Mouse (Mus musculus): ENCODE measurements around the gene Arhgap22.
A peak's percentile ranks its signal among the peaks of the same experiment; 100 is the strongest.

Gene Arhgap22

GRCm38 (mm10) chr14:33290038-33290437 is 76.2 kb downstream of the Arhgap22 start:
- DNase-seq, result no peak

GRCm38 (mm10) chr14:33294488-33294887 is 80.7 kb downstream of the Arhgap22 start:
- DNase-seq, result no peak

DNA sequence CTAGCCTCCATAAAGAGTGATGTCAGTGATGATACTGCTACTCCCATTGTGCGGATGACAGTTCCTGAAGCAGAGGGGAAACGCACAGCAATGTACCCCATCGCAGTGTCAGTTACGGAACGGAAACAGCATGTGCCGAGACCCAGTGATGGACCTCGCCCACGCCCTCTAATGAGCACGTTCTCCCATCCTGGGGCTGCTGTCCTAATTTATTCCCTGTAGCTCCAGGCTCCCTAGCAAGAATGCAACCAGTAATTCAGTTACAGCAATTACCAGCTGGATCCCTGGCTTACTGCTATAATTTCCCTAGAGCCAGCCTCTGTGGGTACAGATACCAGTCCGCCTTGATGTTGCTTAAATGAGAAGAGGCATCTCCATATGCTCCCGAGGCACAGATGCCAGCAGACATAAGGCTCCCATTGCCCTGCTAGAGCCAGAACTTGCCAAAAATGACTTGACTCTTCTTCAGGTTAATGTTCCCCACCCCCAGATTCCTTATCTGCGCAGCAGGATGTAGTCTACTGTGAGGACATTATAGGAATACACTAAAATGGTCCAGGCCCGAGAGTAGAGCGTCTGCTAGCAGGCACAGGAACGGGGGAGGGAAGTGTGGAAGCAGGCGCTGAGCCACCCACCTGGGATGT is 83.0 kb downstream of the Arhgap22 start:
- DNase-seq, result no peak

DNA sequence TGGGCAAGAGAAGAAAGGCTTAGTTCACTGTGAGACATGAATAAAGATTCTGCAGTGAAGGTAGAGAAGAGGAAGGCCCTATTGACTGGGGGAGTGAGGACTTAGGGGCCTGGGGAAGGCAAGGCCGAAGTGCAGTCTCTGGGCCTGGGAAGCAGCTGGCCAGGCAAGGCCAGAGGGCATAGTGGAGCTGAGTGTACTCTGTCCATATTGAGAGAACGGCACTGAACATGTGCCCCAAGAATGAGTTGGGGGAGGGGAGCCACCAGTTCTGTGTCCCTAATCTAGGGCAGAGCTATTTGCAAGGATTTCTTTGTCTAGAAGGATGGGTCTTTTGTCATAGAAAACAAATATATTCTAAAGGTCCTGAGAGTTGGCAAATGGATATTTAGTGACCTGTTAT is 86.8 kb downstream of the Arhgap22 start:
- DNase-seq, result no peak

DNA sequence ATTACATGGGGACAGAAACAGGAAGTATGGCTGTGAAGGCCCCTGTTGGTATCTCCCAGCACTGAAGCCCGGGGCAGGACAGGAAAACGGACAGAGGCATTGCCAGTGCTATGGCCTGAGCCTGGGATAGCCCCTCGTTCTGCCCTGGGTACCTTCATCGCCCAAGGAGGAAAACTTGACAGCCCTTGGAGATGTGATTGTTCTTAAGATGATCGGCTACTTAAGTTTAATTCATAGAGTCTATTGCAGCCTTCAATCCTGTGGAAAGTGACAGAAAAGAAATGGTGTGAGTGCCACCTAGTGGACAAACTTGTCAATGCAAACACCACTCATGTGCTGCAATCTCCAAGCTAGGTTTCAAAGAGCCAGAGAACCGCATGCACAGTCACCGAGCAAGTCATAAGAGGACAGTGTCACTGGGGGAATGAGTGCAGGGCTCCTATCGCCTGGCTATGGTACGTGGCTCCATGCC is 89.6 kb downstream of the Arhgap22 start:
- peak; percentile 46 for DNase-seq

DNA sequence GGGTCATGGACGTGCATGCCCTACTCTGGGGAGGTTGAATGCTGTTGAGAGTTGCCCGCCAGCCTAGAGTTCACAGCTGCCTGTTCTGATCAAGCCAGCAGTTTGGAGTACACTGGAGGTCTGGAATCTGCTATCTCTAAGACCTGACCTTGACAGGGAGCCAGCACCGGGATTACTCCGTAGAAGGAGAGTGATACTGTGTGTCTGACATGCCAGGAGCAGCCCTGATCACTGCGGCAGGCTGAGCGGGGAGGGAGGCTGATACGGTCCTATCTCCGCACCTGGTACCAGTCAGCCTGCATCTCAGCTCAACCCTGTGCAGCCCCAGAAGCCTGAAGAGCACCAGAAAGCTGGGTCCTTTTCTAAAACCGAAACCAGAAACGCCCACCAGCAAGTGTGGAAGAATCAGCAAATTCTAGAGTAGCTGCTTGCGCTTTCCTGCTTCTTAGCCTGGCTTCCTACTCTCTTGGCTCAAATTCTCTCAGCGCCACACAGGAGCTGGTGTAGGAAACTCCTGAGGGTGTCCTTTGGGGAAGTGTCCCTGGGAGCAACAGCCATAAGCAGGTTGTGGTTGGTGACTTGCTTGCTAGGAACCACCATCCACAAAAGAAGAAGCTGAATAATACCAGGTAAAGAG is 91.9 kb downstream of the Arhgap22 start:
- no peak for DNase-seq

GRCm38 (mm10) chr14:33310719-33311118 is 96.9 kb downstream of the Arhgap22 start:
- no peak for DNase-seq

DNA sequence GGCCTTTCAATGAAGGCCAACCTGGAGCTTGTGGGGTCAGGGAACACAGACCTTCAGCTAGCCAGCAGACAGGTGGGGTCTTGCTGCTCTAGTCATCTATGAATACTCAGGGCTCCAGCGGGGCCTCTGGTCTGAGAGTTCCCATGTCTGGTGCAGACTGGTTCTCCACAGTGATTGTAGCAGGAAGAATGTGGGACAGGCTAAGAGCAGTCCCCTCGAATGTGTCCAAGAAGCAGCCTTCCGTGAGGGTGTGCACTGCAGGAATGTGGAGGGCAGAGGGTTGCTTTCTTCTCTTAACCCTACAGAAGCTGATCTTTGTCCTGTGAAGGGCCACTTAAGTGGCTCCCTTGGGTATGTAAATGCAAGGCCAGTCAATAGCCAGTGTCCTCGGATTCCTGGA is 98.5 kb downstream of the Arhgap22 start:
- no peak for DNase-seq

- DNase-seq, result peak; percentile 56
Observed at GRCm38 (mm10) chr14:33313624-33314023, 99.8 kb downstream of the Arhgap22 start.

DNA sequence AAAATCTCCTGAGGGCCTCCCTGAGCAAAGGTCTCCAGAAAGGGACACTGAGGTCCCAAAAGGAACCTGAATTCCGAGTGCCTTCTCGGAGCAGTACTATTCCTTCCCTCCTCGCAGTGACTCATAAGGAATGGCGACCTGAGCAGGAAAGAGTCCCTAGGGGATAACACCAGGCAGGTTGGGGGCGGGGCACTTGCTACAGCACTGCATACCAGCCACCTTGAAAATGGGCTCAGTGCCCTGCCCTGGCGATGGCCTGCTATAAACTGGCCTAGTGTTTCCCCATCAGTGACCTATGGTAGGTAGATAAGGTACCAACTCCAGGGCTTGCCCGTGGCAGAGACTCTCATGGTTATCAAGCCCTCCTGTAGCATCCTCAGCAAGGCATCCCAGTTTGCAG is 100.3 kb downstream of the Arhgap22 start:
- peak; percentile 19 for DNase-seq

DNA sequence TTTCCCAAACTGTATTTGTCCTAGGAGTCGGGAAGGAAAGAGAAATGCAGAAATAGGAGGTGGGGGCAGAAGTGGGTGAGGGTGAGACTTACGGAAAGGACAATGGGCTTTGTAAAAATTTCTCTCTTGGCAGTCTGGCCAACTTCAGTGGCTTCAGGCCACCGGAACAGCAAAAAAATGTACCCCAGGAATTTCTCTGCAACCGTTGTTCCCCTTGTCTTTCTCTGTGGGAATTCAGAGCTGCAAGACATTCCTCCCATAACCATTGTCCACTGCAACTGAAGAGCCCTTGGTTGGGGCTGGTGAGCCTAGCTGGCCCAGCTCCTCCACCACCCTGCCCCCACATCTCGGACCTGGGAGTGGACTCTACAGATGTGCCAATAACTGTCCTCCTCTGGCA is 101.3 kb downstream of the Arhgap22 start:
- no peak for DNase-seq

DNA sequence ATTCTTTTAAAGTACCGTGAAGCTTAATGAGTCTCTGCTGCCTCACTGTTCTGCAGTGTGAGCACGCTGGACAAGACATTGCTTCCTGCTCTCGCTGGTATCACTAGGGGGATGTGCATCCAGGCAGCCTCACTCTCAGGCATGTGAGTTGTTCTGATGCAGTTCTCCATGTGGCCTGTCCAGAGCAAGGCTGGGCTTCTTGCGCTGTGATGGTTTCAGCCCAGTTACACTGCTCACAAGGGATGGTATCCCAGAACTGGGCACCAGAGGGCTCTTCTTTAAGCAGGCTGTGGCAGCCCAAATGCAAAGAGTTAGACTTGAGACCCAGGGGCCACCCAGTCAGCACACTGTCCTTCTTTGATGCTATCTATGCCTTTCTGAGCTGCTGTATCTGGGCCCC is 101.9 kb downstream of the Arhgap22 start:
- DNase-seq, result no peak

GRCm38 (mm10) chr14:33317946-33318345 is 104.1 kb downstream of the Arhgap22 start:
- no peak for DNase-seq

DNA sequence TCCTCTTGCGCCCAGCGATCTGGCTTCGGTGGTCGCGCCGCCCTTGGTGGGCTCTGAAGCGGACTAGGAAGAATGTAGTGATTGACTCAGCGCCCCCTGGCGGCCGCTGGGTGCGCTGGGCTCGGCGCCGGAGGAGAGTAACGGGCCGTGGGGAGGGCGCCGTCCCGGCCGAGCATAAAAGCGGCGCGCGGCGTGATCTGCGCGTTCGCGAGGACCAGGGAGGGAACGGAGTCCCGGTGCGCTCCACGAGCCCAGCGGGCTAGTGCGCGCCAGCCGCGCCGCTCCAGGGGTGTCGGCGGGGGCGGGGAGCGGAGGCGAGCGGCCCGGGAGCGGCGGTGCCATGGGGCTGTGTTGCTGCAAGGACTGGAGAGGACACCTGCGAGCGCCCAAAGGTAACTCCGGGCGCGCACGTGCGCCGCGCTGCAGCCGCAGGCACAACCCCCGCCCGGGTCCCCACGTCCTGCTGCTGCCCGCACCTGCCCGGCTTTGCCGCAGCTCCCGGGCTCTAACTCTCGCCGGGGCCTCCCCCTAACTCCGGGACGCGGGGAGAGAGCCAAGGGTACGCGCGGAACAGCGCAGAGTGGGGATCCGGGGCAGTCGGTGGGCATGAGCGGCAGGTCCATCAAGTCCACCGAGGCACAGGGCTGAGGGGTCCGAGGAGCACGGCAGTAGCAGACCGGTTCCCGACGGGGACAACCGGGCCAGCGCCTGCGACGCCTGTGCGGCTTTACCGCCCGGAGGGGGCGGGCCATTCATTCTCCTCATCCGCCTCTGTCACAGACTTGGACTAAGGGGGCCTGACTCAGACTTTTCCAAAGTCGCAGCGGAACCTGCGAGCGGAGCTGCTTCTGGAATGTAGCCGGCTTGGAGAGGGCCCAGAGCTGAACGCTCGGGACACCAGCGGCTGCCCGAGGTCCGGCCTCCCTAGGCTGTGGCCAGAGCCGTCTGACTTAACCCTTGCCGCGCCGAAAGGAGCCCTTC is 106.0 kb downstream of the Arhgap22 start:
- DNase-seq, result peak; percentile 21

GRCm38 (mm10) chr14:33320856-33321255 is 107.0 kb downstream of the Arhgap22 start:
- no peak for DNase-seq

GRCm38 (mm10) chr14:33322661-33323088 is 108.8 kb downstream of the Arhgap22 start:
- peak; percentile 34 for DNase-seq

DNA sequence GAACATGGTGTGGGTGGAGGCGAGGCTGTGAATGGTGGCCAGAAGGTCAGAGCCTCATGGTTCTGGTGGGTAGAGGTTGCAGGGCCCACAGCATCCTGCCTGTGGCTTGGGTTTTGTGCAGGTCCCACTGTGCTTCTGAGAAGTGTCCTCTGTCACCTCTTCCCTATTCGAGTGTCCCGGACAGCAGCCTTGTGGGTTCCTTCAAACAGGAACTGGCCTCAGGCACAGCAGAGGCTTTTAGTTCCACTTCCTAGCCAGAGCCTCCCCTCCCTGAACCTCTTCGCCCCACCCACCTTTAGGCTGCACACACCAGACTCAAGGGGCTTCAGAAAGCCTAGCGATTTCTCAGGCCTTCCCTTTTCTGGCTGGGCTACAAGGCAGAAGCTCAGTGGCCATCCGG is 110.7 kb downstream of the Arhgap22 start:
- no peak for DNase-seq

DNA sequence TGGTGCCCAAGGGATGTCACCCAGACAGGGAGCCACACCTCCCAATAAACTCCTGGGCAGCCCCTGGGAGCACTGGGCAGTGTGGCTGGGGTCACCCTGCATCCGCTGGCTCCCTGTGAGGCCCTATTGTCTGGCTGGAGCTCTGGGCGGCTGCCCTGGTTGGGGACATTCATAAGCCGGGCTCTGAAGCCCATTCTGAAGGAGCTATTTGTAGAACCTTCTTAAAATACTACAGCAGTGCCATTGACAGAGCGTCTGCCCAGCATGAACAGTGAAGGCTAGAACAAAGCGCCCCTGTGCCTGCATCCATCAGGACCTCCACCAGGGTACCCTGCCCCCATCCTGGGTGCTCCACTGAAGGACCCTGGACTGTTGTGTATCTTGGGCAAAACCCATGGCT is 114.5 kb downstream of the Arhgap22 start:
- no peak for DNase-seq

- no peak for DNase-seq
Observed at GRCm38 (mm10) chr14:33329297-33329805, 115.5 kb downstream of the Arhgap22 start.

DNA sequence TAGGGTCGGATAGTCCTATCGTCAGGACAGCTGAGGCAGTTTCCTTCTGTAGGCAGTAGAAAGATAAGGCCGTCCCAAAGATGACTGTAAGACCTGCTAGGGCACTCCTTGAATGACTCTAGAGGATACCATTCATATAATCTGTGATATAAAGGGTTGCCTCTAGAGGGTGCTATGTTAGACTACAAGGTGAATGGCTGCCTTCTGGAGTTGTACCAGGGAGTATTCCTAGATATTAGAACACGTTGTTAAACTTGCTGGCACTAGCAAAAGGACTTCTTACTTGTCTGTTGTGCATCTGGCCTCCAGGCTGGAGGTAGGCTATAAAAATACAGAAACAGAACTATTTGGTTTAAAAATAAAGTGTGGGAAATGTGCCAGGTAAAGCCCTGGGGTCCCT is 117.2 kb downstream of the Arhgap22 start:
- no peak for DNase-seq

DNA sequence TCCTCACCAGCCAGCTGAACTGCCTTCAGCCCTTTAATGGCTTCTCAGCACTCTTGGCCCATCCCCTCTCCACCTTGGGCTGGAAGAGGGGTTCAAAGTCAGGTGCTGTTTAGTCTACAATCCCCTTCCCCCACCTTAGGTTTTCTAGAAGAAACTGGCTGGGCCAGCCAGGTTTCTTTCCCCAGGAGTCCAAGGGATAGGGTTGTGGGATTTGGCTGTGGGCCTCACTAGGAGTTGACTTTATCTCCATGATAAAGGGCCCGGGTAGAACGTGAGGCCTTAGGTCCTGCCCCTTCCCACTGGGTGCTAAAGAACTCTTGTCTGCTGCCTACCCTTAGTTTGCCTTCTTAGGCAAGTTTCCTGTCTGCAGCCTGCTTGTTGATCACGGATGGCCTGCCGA is 117.8 kb downstream of the Arhgap22 start:
- DNase-seq, result no peak

- DNase-seq, result no peak
Observed at GRCm38 (mm10) chr14:33333833-33334232, 120.0 kb downstream of the Arhgap22 start.

GRCm38 (mm10) chr14:33334402-33334801 is 120.6 kb downstream of the Arhgap22 start:
- DNase-seq, result no peak
